Mouse (Mus musculus) layer of hippocampus, postnatal 25 days (tissue): ENCODE data around the gene Ace. TPM values are rescaled to one million over a fixed set of nuclear protein-coding genes. Genes with fewer than 3 reads are reported as not detected.

Experiments
- DNase-seq, 2 experiments: peaks; one replicate each; pipeline ENCODE4 v3.0.0; 2022; ENCODE audit warnings: mixed read lengths in 2 of 2, low spot score in 1 of 2; ENCODE audit errors: extremely low spot score in 1 of 2
- total RNA-seq, 2 experiments: library from RNA; stranded (reverse); gene quantifications; 2 replicates each; pipeline ENCODE4 v1.2.3; 2021

Ace gene
- total RNA-seq, 2 experiments from 2014 or later: 6.2 to 7.7 TPM

DNA sequence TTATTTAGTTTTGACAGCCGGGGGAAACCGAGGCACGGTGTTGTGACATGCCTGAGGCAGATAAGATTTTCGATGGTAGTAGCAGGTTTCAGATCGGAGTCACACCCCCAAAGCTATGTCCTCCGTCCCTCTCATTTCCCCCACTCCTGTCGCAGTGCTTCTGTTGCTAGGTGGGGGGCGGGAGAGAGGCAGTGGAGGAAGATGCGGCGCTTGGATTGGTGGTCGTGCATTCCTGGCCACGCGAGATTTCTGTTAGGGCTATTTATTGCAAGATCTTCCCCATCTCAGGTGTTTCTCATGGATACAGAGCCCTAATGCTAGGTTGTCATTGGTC, 69.6 kb downstream of the Ace start:
- peak; percentile 49 to 51 for DNase-seq

Other genes starting within 250 kb of the Ace start
- 10 to 100 TPM; 51.4 to 52.3 TPM for gene Cyb561, start 14.6 kb upstream of the Ace start, total RNA-seq
- gene Ace3, start 26.7 kb downstream of the Ace start, total RNA-seq: not detected
- 1 to 10 TPM in 1 of 2 experiments, under 1 TPM in 1; 0.96 to 1.1 TPM for gene Kcnh6, start 40.2 kb downstream of the Ace start, total RNA-seq
- gene Dcaf7, start 68.9 kb downstream of the Ace start, total RNA-seq: 100 to 1,000 TPM; 146 to 153 TPM
- gene Taco1, start 98.1 kb downstream of the Ace start, total RNA-seq: 10 to 100 TPM; 17.6 to 21.8 TPM
- gene Map3k3, start 116.7 kb downstream of the Ace start, total RNA-seq: 10 to 100 TPM; 24.5 to 31.9 TPM
- gene Gm10840, start 192.9 kb downstream of the Ace start, total RNA-seq: not detected
- gene Limd2, start 192.9 kb downstream of the Ace start, total RNA-seq: 100 to 1,000 TPM; 149 to 156 TPM
- gene Strada, start 234.2 kb downstream of the Ace start, total RNA-seq: 10 to 100 TPM; 27.1 to 33.4 TPM
- gene Ccdc47, start 248.4 kb downstream of the Ace start, total RNA-seq: 10 to 100 TPM; 84.9 to 93.9 TPM
- 10 to 100 TPM; 64.5 to 74.1 TPM for gene Ddx42, start 249.0 kb downstream of the Ace start, total RNA-seq